Mouse (Mus musculus) C2C12 (cell line): Measurements from ENCODE around the gene Cck.

Experiments used
- CEBPB ChIP-seq: IDR thresholded peaks from one replicate; pipeline ENCODE4 v1.6.1; 2011; ENCODE audit warnings: low read depth, mild to moderate bottlenecking, control low read depth, moderate library complexity
- CTCF ChIP-seq: IDR thresholded peaks from one replicate; pipeline ENCODE4 v1.5.1; 2011; ENCODE audit not compliant: control insufficient read depth, insufficient read depth, insufficient read length
- FOSL1 ChIP-seq: IDR thresholded peaks from one replicate; pipeline ENCODE4 v1.8.0; 2011; ENCODE audit warnings: mild to moderate bottlenecking, low read length; ENCODE audit not compliant: poor library complexity, insufficient read depth, severe bottlenecking
- MAX ChIP-seq: IDR thresholded peaks from one replicate; pipeline ENCODE4 v1.6.1; 2011; ENCODE audit warnings: mild to moderate bottlenecking, control low read depth
- MYOD1 ChIP-seq: IDR thresholded peaks from one replicate; pipeline ENCODE4 v1.6.1; 2011; ENCODE audit warnings: low read depth; ENCODE audit not compliant: control insufficient read depth, insufficient read length
- MYOG ChIP-seq: IDR thresholded peaks from one replicate; pipeline ENCODE4 v1.6.1; 2011; ENCODE audit not compliant: control insufficient read depth, insufficient read length; ENCODE audit errors: extremely low read depth
- USF1 ChIP-seq: IDR thresholded peaks from one replicate; pipeline ENCODE4 v1.6.1; 2011; ENCODE audit warnings: low read depth, mild to moderate bottlenecking, control low read depth, moderate library complexity

GRCm38 (mm10) chr9:121491592-121492240, 3.8 kb downstream of the Cck start:
- no peak for TF ChIP-seq CTCF
- TF ChIP-seq CEBPB, result no peak
- no peak for TF ChIP-seq MAX
- no peak for TF ChIP-seq MYOG
- TF ChIP-seq USF1, result no peak
- no peak for TF ChIP-seq MYOD1
- no peak for TF ChIP-seq FOSL1
